Mouse (Mus musculus): Measurements from ENCODE around the gene Olfr1390. TPM values are rescaled to one million over a fixed set of nuclear protein-coding genes. Genes with fewer than 3 reads are reported as not detected.

Gene Olfr1390
- polyA plus RNA-seq (2017; shearing (Covaris generic)), result not detected

DNA sequence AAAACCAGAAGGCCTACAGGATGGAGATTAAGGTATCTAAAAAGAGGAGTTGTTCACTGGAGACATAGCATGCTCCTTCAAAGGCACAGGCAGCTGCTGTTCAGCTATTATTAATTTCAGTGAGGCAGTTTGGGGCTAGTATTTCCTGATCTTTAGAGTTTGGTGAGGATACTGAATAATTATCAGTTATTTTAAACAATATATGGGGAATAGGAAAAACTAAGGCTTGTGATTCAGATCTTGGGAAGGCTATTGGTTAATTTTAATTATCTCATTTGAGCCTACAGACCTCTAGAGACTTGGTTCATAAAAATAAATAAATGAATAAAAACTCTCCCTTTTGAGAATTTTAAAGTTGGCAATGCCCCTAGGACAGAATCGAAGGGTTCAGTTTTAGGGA is at the start of gene Olfr1390:
TSS of gene Olfr1390 (plus strand) at position 301 of the 400 bp plus-strand sequence.

DNA sequence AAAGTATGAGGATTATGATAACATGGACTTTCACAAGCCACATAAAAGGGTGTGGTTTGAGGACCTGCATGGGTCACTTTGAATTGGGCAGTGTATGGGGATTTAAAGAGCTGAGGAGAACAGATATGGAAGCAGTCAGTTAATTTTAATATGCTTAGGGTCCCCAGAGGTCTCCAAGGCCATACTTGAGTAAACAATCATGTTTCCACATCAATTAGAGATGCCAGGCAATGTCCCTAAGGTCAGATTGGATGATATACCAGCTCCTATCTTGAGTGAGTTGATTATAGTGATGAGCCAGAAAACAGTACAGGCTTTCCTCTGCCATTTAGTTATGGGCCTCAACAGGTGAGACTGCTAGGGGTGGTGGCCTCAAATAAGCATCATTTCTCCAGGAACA is 30.5 kb upstream of the Olfr1390 start, which contains the start of gene Olfr10:
TSS of gene Olfr10 (plus strand) at position 301 of the 400 bp plus-strand sequence.

DNA sequence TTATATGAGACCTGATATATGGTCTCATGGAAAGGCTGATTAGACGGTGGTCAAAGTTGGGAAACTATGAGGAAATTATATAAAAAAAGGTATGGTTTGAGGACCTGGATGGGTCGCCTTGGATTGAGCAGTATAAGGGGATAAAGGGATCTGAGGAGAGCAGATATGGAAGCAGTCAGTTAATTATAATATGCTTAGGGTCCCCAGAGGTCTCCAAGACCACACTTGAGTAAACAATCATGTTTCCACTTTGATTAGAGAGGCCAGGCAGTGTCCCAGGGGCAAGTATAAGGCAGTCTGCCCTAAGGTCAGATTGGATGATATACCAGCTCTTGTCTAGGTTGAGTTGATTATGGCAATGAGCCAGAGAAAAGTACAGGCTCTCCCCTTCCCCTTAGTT is 12.5 kb upstream of the Olfr1390 start, which contains the start of gene Olfr1391:
TSS of gene Olfr1391 (plus strand) at position 301 of the 400 bp plus-strand sequence.

Other genes with a start within 250 kb of the Olfr1390 start
- gene Olfr1396, start 220.3 kb upstream of the Olfr1390 start, polyA plus RNA-seq (2017; shearing (Covaris generic)), result 0.15 TPM
- gene Olfr1395, start 192.9 kb upstream of the Olfr1390 start, polyA plus RNA-seq (2017; shearing (Covaris generic)), result not detected
- gene Olfr1394, start 180.8 kb upstream of the Olfr1390 start, polyA plus RNA-seq (2017; shearing (Covaris generic)), result not detected
- gene Btnl9, start 148.0 kb upstream of the Olfr1390 start, polyA plus RNA-seq (2017; shearing (Covaris generic)), result not detected
- 57.7 TPM for gene Zfp62, start 131.9 kb upstream of the Olfr1390 start, polyA plus RNA-seq (2017; shearing (Covaris generic))
- 28.7 TPM for gene Mgat1, start 91.0 kb upstream of the Olfr1390 start, polyA plus RNA-seq (2017; shearing (Covaris generic))
- gene Olfr1393, start 56.9 kb upstream of the Olfr1390 start, polyA plus RNA-seq (2017; shearing (Covaris generic)), result not detected
- gene Olfr1392, start 49.9 kb upstream of the Olfr1390 start, polyA plus RNA-seq (2017; shearing (Covaris generic)), result not detected
- not detected for gene Olfr10, start 30.4 kb upstream of the Olfr1390 start, polyA plus RNA-seq (2017; shearing (Covaris generic))
- gene Olfr1391, start 12.4 kb upstream of the Olfr1390 start, polyA plus RNA-seq (2017; shearing (Covaris generic)), result not detected
- gene Olfr1389, start 87.9 kb downstream of the Olfr1390 start, polyA plus RNA-seq (2017; shearing (Covaris generic)), result not detected
- gene Olfr1388, start 101.4 kb downstream of the Olfr1390 start, polyA plus RNA-seq (2017; shearing (Covaris generic)), result 0.15 TPM
- not detected for gene Olfr1387, start 120.2 kb downstream of the Olfr1390 start, polyA plus RNA-seq (2017; shearing (Covaris generic))
- gene Olfr1386, start 129.9 kb downstream of the Olfr1390 start, polyA plus RNA-seq (2017; shearing (Covaris generic)), result not detected
- 0.20 TPM for gene Olfr1385, start 153.9 kb downstream of the Olfr1390 start, polyA plus RNA-seq (2017; shearing (Covaris generic))
- not detected for gene Olfr1384, start 171.5 kb downstream of the Olfr1390 start, polyA plus RNA-seq (2017; shearing (Covaris generic))
- not detected for gene Olfr1383, start 184.5 kb downstream of the Olfr1390 start, polyA plus RNA-seq (2017; shearing (Covaris generic))
- not detected for gene Olfr1382, start 193.1 kb downstream of the Olfr1390 start, polyA plus RNA-seq (2017; shearing (Covaris generic))
- gene Olfr1381, start 208.3 kb downstream of the Olfr1390 start, polyA plus RNA-seq (2017; shearing (Covaris generic)), result not detected
- gene Olfr1380, start 221.7 kb downstream of the Olfr1390 start, polyA plus RNA-seq (2017; shearing (Covaris generic)), result not detected

Measured in naive thymus-derived CD4-positive, alpha-beta T cell, adult 5 months (primary cell).